Mouse (Mus musculus) embryonic fibroblast, embryonic 13.5 days (primary cell): ENCODE measurements at regions not wholly inside any gene's neighbourhood (a gene's known extent, or its start where the extent isn't known, plus 50 kb on each side); places are given as distances from the start of the nearest gene placed in this dataset.

Source experiments
- CTCF ChIP-seq: IDR thresholded peaks from 2 replicates; pipeline ENCODE4 v1.5.1; 2011; ENCODE audit warnings: mild to moderate bottlenecking, control low read depth, low read length, moderate library complexity, borderline replicate concordance; ENCODE audit not compliant: insufficient read depth
- POLR2A ChIP-seq: IDR thresholded peaks from 2 replicates; pipeline ENCODE4 v1.6.1; 2011; ENCODE audit warnings: low read depth, mild to moderate bottlenecking, control low read depth, low read length, moderate library complexity

DNA sequence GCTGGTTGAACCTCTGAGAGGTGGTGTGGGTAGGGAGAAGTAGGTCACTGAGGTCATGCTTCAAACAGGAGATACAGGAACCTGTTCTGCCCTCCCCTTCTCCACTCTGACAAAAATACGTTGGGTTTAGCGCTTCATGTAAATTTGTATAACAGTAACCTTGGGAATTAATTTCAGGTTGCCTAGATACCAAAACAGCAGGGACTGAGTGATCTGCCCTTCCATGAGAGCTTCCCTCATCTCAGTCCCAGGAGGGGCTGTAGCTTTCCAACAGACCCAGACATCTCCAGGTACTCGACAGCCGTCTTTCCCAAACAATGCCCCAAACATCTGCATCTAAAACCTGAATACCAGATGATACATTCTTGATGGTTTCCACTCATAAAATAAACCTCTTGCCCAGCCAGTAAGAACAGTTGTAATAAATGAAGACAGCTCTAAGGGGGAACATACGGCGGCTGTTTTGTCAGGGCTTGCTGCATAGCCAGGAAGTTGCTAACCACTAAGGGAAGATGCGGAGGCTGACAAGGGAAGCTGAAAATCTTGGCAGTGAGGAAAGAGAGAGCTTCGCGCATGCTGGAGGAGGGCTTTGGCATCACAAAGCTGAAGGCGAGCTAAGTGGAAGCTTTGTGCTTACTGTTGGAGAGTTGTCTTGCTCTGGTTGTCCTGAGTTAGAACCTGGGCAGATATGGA, 137.4 kb upstream of the Daam1 start:
- no peak for TF ChIP-seq CTCF
- TF ChIP-seq POLR2A = no peak
